Mouse (Mus musculus) right cerebral cortex, adult 2 months (tissue): ENCODE results near the gene Zfp652.

Source experiments
- DNase-seq, 2 experiments: peaks; one replicate each; pipeline ENCODE4 v3.0.0; 2021 to 2022; ENCODE audit warnings: low spot score in 2 of 2

The Zfp652 gene

GRCm38 (mm10) chr11:95808448-95809011, 96.1 kb downstream of the Zfp652 start:
- no peak for DNase-seq

DNA sequence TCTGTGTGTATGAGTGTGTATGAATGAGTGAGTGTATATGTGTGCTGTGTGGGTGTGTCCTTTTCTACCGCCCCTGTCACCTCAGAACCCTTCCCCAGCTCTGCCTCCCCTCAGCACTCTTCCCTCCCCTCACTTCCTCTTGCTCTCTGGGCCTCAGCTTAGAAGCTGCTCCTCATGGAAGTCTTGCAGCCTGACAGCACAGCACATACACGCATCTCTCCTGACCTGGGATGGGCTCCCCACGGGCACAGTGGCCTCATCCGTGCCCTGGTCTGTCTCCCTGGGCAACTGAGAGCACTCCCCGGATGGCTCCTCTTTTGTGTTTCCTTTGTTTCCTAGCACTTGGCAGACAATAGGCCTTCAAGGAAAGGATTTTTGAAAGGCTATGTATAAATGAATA, 97.1 kb downstream of the Zfp652 start:
- no peak for DNase-seq

DNA sequence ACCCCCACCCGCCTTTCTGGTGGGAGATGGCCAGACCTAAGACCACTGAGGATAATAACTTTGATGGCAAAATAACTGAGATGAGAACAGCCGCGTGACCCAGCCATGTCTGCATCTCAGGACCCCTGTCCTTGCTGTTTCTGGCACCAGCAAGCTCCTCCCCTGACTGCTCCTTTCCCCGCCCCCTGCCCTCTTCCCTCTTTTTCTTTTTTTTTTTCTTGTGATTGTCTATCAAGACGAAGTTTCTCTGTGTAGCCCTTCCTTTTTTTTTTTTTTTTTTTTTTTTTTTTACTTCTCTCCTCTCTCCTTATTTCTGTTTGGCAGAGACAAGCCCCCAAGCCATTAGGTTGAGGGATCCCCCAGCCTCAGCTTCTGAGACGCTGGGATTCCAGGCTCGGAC, 98.4 kb downstream of the Zfp652 start:
- DNase-seq: no peak

DNA sequence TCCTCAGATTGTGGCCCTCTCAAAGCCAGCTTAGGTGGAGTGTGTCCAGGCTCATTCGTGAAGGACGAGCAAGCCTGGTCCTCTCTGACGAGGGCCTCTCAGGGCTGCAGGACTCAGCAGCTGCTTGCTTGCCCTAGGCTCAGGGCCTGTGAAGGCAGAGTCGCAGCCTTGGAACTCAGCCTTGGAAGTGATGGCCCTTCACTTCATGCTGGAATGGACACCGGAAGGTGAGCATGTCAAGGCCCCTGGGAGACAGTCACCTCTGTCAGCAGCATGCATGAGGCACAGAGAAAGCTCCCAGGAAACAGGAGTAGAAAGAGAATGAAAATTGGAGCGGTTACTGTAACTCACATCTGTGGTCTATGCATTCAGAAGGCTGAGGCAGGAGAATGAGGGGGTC, 99.3 kb downstream of the Zfp652 start:
- no peak for DNase-seq

GRCm38 (mm10) chr11:95812224-95812623, 99.8 kb downstream of the Zfp652 start:
- no peak for DNase-seq

- DNase-seq: no peak
Observed at GRCm38 (mm10) chr11:95814101-95814500, 101.6 kb downstream of the Zfp652 start.

GRCm38 (mm10) chr11:95814857-95815256, 102.4 kb downstream of the Zfp652 start:
- no peak for DNase-seq

GRCm38 (mm10) chr11:95815412-95815811, 102.9 kb downstream of the Zfp652 start:
- no peak for DNase-seq

GRCm38 (mm10) chr11:95819138-95819537, 106.7 kb downstream of the Zfp652 start:
- DNase-seq: no peak

- DNase-seq: no peak
Observed at GRCm38 (mm10) chr11:95821511-95821910, 109.0 kb downstream of the Zfp652 start.

DNA sequence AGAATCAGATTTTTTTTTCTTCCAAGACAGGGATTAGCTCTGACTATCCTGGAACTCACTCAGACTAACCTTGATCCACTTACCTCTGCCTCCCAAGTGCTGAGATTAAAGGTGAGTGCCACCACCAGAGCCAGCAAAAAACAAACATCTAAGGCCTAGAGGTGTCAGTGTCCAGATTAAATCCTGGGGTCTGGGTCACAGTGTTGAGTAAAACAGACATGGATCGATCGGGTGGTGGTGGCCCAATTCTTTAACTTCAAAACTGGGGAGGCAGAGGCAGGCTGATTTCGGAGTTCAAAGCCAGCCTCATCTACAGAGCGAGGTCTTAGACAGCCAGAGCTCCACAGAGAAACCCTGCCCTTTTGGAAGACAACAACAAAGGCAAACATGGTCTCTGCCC, 110.0 kb downstream of the Zfp652 start:
- DNase-seq: no peak

- peak; percentile 82 to 87 for DNase-seq
Observed at GRCm38 (mm10) chr11:95824071-95824876, 111.8 kb downstream of the Zfp652 start, which contains the start of gene Phospho1. Gene Phospho1, plus strand, starts transcription at chr11:95824499.

DNA sequence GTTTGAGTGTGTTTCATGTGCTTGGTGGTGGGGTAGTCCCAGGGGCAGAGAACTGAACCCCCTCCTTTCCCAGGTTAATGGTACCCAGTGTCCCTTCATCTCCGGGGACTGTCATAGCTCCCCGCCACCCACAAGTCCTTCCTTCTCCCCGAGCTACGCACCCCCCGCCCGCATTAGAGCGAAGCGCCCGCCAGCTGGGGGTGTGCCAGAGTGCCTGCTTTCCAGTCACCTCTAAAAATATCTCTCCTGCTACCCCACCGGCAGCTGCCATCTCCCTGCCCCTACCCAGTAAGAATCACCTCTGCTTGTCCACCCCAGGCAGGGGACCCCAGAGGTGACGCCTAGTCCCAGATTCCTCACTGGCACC, 112.4 kb downstream of the Zfp652 start:
- DNase-seq: peak; percentile 54 to 55

GRCm38 (mm10) chr11:95825625-95826024, 113.2 kb downstream of the Zfp652 start:
- DNase-seq: no peak

- DNase-seq: no peak
Observed at GRCm38 (mm10) chr11:95826317-95827167, 114.1 kb downstream of the Zfp652 start.

DNA sequence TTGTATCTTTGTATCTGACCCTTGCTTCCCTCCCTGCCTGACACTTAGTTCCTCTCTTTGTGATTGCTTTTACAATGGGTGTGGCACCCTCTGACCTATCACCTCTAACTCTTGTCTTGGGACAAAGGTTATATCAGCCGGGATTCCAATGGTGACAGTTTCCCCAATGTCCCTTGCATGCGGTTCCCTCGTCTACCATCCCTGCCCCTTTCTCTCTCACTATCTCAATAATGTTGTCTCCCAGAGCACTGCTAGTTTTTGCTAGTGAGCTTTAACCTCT, 114.6 kb downstream of the Zfp652 start:
- no peak for DNase-seq

- DNase-seq: peak; percentile 75 to 80
Observed at GRCm38 (mm10) chr11:95827464-95828085, 115.1 kb downstream of the Zfp652 start.

DNA sequence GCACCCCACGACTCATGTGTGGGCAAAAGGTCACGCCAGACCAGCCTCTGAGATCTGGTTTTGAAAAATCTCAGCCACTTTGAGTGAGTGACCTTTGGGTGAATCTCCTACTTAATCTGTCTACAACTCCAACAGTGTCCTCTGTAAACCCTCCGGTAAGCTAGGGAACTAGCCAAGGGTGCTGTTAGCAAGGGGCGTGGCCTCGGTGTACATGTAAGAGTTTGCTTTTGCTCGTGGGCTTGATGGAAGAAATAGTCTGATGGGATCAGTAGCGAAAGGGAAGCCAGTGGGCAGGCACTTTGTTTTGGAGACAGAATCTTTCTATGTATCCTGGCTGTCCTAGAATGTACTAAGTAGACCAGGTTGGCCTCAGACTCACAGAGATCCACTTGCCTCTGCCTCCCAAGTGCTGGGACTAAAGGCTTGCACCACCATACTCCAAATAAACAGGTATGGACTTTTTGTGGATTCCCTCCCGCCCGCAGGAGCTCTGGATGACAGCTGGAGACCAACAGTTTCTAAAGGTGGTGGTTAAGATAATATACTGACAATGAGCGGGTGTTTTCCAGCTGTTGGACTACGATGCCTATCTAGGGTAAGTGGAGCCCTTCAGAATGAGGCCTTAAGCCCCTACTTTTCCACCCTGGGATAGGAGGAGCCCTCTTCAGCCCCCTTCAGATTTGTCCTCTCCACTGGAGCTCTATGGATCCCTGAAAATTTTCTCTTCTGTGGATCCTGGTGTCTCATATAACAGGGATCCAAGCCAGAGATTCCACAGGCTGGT, 115.9 kb downstream of the Zfp652 start:
- no peak for DNase-seq

- no peak for DNase-seq
Observed at GRCm38 (mm10) chr11:95829526-95830050, 117.1 kb downstream of the Zfp652 start.

DNA sequence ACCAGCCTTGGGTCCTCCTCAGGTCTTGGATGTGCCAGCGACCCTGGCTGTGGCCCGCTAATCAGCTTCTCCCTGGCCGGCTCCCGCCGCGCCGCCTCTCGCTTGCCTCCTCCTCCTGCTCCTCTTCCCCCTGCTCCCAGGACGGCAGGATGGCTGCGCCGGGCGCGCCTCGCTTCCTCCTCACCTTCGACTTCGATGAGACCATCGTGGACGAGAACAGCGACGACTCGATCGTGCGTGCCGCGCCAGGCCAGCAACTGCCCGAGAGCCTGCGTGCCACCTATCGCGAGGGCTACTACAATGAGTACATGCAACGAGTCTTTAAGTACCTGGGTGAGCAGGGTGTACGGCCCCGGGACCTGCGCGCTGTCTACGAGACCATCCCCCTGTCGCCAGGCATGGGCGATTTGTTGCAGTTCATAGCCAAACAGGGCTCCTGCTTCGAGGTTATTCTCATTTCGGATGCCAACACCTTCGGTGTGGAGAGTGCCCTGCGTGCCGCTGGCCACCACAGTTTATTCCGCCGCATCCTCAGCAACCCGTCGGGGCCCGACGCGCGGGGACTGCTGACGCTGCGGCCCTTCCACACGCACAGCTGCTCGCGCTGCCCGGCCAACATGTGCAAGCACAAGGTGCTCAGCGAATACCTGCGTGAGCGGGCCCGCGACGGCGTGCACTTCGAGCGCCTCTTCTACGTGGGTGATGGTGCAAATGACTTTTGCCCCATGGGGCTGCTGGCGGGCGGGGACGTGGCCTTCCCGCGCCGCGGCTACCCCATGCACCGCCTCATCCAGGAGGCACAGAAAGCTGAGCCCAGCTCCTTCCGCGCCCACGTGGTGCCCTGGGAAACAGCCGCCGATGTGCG, 118.2 kb downstream of the Zfp652 start:
- DNase-seq: no peak
